Mouse (Mus musculus) adrenal gland, postnatal 36 days (tissue): ENCODE measurements around the gene Hyal1. TPM values are rescaled to one million over a fixed set of nuclear protein-coding genes. Genes with fewer than 3 reads are reported as not detected.

Experiments used
- DNase-seq, 2 experiments: peaks; one replicate each; pipeline ENCODE4 v3.0.0; 2021; ENCODE audit warnings: mixed read lengths in 1 of 2
- total RNA-seq, 2 experiments: library from RNA; stranded (reverse); gene quantifications; 2 replicates each; pipeline ENCODE4 v1.2.3; 2021

Hyal1 gene
- total RNA-seq, 2 experiments from 2014 or later: 8.6 to 10.1 TPM

DNA sequence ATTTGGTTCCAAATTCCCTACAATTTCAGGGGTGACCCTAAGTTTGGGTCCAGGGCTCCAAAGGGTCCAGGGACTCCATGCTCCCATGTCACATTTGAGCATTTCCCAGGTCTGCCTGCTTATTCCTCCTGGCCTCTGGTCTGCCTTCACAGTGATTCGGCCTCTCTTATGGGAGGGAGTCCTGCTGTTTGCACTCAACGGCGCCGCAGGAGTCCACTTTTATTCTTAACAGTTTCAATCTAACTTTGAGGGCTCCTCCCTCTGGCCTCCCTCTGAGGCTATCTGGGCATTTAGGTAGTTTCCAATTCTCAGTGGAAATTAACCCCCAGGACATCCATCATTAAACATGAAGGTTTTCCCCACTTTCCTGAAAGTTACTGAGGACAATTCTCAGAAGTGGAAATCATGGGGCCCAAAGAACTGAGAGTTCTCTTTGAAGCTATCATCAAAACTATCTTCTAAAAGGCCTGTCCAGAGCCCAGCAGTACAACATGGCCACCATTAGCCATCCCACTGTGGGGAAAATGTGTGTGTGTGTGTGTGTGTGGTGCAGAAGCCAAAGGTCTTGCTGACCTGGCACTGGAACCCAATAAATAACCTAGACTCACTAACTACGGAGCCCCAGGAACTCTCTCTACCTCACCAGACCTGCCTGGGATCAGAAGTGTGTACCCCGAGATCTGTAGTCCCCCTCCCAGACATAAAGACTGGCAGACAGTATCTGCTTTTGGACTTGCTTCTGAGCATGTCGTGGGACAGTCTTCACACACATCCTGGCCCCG, 17.7 kb downstream of the Hyal1 start:
- DNase-seq: no peak

GRCm38 (mm10) chr9:107596619-107597569, 20.2 kb downstream of the Hyal1 start:
- DNase-seq: peak in 1 of 2 experiments; percentile 41

GRCm38 (mm10) chr9:107598385-107598784, 21.7 kb downstream of the Hyal1 start:
- no peak for DNase-seq

- no peak for DNase-seq
These were observed 22.7 kb downstream of the Hyal1 start for GRCm38 (mm10) chr9:107599433-107599832.

DNA sequence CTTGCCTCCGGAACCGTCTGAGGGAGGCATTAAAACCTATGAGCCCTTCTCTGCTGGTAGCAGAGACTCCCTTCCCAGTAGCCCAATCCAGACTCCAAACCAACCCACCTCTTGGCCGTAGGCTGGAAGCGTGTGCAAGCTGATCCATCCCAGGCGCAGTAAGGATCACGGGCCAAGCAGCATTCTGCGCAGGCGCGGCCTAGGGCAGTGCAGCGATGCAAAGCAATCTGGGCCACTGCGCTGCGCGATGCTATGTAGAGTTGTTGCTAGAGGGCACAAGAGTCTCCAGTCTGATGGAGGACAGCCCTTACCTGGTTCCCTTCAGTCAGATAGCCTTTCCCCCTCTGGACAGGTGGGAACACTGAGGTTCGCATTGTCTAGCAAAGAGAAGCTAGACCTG, 23.1 kb downstream of the Hyal1 start:
- DNase-seq: no peak

GRCm38 (mm10) chr9:107600745-107601144, 24.0 kb downstream of the Hyal1 start:
- DNase-seq: no peak

DNA sequence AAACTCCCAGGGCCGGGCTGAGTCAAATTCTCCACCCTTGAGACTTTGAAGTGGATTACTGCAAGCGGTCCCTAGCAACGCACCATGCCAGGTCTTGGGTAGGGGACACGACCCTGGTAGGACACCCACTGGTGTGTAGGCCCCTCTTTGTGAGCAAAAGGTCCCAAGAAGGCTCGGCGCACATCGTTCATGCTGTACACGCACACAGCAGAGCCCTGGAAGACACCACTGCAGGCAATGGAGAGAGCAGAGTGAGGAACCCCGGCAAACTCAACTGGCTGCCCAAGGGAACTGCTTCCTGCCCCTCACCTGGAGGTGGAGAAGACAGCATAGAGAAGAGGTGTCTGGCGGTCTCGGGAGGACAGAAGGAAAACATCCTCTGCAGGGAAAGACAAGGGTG, 24.5 kb downstream of the Hyal1 start:
- DNase-seq: no peak

DNA sequence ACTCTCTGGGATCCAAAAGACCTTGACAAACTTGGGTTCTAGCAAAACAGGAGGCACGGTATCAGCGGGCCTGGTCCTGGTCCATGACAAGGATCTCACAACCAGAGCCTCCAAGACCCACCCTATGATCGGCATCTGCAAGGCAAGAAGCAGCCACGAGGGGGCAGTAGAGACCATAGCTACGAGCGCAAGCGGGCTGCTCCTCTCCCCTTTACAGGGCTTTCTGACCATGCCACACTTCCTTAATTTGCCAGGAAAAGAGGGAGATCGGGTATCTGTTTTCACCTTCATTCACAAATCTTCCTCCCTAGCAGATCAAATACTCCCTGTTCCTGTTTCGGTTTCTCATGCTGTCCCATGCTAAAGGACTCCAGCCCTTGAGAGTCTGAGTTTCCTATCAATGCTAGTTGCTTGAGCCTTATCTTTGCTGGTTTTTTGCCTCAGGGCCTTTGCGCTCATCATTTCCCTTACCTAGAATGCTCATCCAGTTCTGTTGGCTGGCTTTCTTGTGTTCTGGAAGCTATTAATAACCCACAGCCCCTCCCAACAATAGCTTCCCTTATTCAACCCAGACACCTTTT, 25.4 kb downstream of the Hyal1 start:
- peak; percentile 93 to 94 for DNase-seq

DNA sequence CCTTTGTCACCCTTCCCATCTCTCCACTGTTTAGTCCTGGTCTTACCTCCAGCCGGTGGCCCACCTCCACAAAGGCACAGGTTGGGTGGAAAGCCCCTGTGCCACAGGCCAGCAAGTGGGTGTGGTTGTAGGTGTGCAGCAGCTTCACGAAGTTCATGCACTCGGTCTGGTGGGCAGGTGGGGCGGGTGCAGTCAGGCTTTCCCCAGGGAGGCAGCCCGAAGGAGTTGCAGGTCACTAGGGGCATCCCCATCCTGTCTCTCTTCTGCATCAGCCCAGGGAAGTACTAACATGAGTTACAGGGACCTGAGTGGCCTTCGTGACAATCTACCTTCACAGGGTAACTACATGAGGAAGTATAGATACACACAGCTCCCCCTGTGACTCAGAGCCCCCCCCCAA, 26.5 kb downstream of the Hyal1 start:
- DNase-seq: no peak

DNA sequence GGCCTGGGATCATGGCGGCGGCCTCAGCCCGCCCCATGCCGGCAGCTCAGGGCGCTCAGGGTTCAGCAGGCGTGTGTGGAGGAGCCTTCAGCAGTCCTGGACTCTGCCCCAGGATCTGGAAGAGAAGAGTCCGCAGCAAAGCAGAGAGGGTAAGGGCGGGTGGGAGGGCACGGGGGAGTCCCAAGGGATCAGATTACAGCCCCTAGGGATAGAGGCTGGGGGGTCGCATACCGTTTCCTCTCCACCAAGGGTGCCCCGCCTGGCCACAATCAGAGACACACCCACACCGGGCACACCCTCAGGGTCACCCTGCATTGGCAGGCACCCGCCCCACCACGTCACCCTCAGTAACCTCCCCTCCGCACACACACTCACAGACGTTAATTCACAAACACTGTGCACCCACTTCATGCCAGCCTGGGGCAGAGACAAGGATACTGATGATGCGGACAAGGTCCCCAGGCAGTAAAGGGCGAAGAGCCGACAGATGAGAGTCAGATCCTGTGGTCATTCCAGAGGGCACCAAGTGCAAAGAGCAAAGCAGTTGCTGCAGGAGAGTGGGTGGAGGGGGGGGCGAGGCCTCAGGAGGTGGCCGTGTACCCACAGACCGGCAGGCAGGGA, 28.4 kb downstream of the Hyal1 start:
- DNase-seq: peak; percentile 61 to 65

DNA sequence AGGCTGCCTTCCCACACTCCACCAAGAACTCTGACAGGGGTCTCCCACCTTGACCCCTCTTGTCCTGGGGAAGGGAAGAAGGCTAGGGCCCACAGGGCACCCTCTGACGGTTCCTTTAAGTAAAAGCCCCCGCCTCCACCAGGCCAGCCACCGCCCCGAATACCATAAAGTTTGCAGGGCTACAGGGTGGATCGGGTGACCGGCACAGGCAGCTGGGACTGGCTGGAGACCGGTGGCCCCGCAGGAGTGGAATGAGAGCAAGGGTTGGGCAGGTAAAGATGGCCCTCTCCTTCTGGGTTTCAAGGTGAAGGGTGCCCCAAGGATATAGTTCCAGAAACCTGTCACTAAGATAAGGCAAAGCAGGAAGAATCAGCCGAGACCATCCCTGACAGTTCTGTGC, 29.9 kb downstream of the Hyal1 start:
- no peak for DNase-seq

- no peak for DNase-seq
These were observed 30.3 kb downstream of the Hyal1 start for GRCm38 (mm10) chr9:107607036-107607435.

- DNase-seq: no peak
These were observed 31.0 kb downstream of the Hyal1 start for GRCm38 (mm10) chr9:107607653-107608245.

- DNase-seq: peak in 1 of 2 experiments; percentile 55
These were observed 32.2 kb downstream of the Hyal1 start, which contains the start of gene Sema3b for GRCm38 (mm10) chr9:107608741-107609432. Gene Sema3b (minus strand): TSS chr9:107609229.

GRCm38 (mm10) chr9:107609433-107609830, 32.7 kb downstream of the Hyal1 start:
- no peak for DNase-seq

DNA sequence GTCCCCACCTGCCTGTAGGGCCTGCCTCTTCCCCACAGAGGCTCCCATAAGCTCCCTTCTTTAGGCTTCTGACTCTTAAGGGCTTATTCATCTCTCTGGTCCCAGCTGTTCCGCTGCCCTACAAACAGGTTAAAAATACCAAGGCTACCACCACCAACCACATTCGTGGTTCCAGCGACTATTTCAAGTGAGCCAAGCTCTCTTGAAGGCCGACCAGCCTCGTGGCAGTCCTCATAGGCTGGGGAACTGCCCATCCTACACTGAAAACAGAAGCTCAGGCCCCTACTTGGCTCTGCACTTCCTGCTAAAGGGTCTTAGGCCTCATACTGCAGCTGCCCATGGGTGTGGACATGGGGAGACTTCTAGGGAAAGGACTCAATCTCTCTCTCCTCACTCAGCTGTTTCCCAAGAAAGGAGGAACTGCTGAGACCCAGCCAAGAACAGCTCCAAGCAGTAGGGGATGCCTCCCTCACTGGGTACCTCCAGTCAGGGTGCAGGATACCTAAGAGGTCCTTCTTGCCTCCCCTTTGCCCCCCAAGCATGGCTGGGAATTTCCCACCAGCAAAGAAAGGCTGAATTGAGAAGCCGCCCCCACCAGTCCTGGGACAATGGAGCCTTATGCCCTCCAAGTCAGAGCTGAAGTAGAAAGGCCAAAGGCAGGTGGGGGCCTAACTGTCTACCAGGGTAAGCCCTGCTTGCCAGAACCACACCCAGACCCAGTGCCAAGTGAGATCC, 34.9 kb downstream of the Hyal1 start:
- no peak for DNase-seq

DNA sequence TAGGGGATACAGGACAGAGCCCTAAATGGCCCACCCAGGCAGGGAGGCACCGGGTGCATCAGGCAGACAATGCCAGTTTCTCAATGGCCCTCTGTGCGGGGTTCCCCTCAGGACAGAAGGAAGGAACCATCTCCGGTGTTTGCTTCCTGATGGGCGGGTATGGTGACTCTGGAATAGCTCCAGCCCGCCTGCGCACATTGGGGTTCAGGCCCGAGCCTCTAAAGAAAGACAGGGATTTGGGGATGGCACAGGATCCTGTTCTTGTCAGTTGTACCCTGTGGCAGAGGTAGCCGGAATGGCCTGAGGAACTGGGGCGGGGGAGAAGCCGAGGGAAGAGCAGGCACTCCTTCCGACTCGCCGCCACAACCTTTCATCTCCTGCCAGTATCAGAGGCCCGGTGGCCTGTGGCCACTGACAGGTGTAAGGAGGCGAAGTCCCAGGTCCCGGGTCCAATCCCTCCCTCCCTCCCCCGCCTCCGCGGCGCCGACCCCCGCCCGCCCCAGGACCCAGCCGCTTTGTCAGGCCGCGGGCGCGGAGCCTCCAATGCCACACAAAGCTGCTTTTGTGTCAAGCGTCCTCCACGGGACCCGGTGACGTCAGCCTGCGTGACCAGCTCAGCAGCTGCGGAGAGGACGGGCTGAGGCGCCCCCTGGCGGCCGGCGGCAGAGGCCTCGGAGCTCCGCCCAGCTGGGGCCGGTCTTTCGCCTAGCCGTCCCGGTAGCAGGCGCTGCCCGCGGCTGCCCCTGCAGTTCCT, 35.6 kb downstream of the Hyal1 start:
- DNase-seq: peak; percentile 100

DNA sequence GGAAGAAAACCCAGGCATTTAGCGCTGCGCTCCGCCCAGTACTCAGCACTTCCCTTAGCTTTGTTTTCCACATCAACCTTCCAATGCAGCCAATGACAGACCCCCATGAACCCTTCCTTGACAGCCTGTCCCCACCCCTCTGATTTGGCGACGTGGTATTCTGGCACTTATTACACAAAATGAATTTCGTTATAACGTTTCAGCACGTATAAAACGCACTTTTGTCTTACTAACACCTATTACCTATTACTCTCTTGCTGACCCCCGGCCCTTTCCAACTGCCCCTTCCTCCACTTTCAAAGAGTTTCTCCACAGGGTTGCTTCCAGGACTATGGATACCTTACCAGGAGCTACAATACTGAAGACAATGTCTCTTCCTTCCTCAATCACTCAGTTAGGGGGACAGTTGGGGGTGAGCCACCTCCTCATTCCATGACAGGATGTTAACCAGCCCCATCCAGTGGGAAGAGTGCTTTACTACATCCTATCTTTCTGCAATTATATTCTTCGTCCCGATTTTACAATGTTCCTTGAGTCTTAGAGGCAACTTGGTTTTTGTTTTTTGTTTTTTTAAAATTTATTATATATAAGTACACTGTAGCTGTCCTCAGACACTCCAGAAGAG, 36.3 kb downstream of the Hyal1 start:
- DNase-seq: peak in 1 of 2 experiments; percentile 27

DNA sequence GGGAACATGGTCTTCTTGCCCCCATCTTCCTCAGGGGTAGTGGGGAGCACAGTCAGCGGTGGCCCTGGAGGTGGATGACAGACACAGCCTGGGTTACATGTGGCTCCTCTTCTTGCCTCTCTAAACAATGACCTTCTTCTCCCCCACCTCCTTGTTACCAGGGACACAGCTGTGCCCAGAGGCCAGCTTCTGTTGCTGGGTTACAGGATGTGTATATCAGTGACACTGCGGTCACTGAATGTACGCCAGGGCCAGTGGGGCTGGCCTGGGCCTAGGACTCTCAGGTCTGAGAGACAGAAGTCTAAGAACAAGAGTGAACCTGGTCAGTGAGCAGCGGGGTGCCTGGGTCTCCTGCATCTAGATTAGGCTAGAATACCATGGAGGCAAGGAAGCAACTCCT, 38.3 kb downstream of the Hyal1 start:
- no peak for DNase-seq
